Mouse (Mus musculus) MEL (cell line): ENCODE results near the gene Mrpl22.

Experiments
- CHD2 ChIP-seq: IDR thresholded peaks from 2 replicates; pipeline ENCODE4 v1.6.1; 2011; ENCODE audit warnings: low read length, improper control_type of control experiment
- CTCF ChIP-seq, 3 experiments: IDR thresholded peaks in 2 of 3; conservative IDR thresholded peaks in 1 of 3; 2 replicates each; pipeline ENCODE4 v1.5.1; 2011 to 2012; ENCODE audit warnings: low read length in 3 of 3, low read depth in 2 of 3, mild to moderate bottlenecking in 2 of 3, improper control_type of control experiment in 1 of 3, inconsistent platforms in 1 of 3, mixed read lengths in 1 of 3, moderate library complexity in 1 of 3; ENCODE audit not compliant: control insufficient read depth in 1 of 3, insufficient read depth in 1 of 3, poor library complexity in 1 of 3, severe bottlenecking in 1 of 3
- E2F4 ChIP-seq: IDR thresholded peaks from 2 replicates; pipeline ENCODE4 v1.6.1; 2011; ENCODE audit warnings: low read depth, low read length, improper control_type of control experiment, borderline replicate concordance
- ELF1 ChIP-seq: IDR thresholded peaks from 2 replicates; pipeline ENCODE4 v1.6.1; 2014; ENCODE audit warnings: low read depth, mild to moderate bottlenecking, inconsistent platforms, low read length, improper control_type of control experiment, moderate library complexity
- GATA1 ChIP-seq: IDR thresholded peaks from 2 replicates; pipeline ENCODE4 v1.6.1; 2011; ENCODE audit warnings: low read depth, low read length, improper control_type of control experiment
- HCFC1 ChIP-seq: IDR thresholded peaks from 2 replicates; pipeline ENCODE4 v1.6.1; 2012; ENCODE audit warnings: low read depth, mild to moderate bottlenecking, inconsistent platforms, low read length, improper control_type of control experiment, moderate library complexity
- MAX ChIP-seq: IDR thresholded peaks from 2 replicates; pipeline ENCODE4 v1.6.1; 2011; ENCODE audit warnings: low read length, improper control_type of control experiment
- MAZ ChIP-seq: IDR thresholded peaks from 2 replicates; pipeline ENCODE4 v1.6.1; 2012; ENCODE audit warnings: low read depth, mild to moderate bottlenecking, inconsistent platforms, low read length, improper control_type of control experiment
- MYC ChIP-seq: IDR thresholded peaks from 2 replicates; pipeline ENCODE4 v1.6.1; 2011; ENCODE audit warnings: low read depth, mild to moderate bottlenecking, low read length, improper control_type of control experiment, moderate library complexity
- RAD21 ChIP-seq: IDR thresholded peaks from 2 replicates; pipeline ENCODE4 v1.6.1; 2011; ENCODE audit warnings: mild to moderate bottlenecking, low read depth, low read length, improper control_type of control experiment
- RCOR1 ChIP-seq: IDR thresholded peaks from 2 replicates; pipeline ENCODE4 v1.6.1; 2012; ENCODE audit warnings: low read depth, mild to moderate bottlenecking, inconsistent platforms, low read length, improper control_type of control experiment
- TCF12 ChIP-seq: IDR thresholded peaks from 2 replicates; pipeline ENCODE4 v1.6.1; 2014; ENCODE audit warnings: low read depth, mild to moderate bottlenecking, inconsistent platforms, low read length, improper control_type of control experiment, moderate library complexity

- no peak for TF ChIP-seq MYC
- no peak for TF ChIP-seq CTCF (IDR thresholded peaks at IDR 0.05 in 2 of 3, conservative IDR thresholded peaks at IDR 0.05 in 1 of 3; ENCODE audit: control insufficient read depth in 1 of 3, insufficient read depth in 1 of 3, low read depth in 2 of 3, low read length in 3 of 3, poor library complexity in 1 of 3, severe bottlenecking in 1 of 3)
- TF ChIP-seq RAD21 = no peak
- TF ChIP-seq ELF1 = no peak
- TF ChIP-seq RCOR1 = no peak
- no peak for TF ChIP-seq TCF12
- TF ChIP-seq CHD2 = no peak
- no peak for TF ChIP-seq MAX
- no peak for TF ChIP-seq GATA1
- TF ChIP-seq HCFC1 = no peak
- TF ChIP-seq E2F4 = no peak
- no peak for TF ChIP-seq MAZ
Observed at GRCm38 (mm10) chr11:58189675-58190074, 18.2 kb downstream of the Mrpl22 start.
